Mouse (Mus musculus) lung, adult 2 months (tissue): ENCODE results near the gene Gnb4.

Experiments used
- CTCF ChIP-seq: fragments of 200-500 bp; IDR thresholded peaks from 2 replicates; pipeline ENCODE4 v1.5.1; 2011; ENCODE audit warnings: mild to moderate bottlenecking, low read length, control low read depth; ENCODE audit not compliant: insufficient read depth
- POLR2A ChIP-seq: fragments of 200-500 bp; IDR thresholded peaks from 2 replicates; pipeline ENCODE4 v1.6.1; 2011; ENCODE audit warnings: low read depth, mild to moderate bottlenecking, control low read depth, low read length, borderline replicate concordance; ENCODE audit errors: extremely low read depth

GRCm38 (mm10) chr3:32611606-32612170, 4.7 kb downstream of the Gnb4 start:
- TF ChIP-seq CTCF: no peak
- TF ChIP-seq POLR2A: no peak
